Mouse (Mus musculus): ENCODE measurements around the gene Hnf1a. TPM values are rescaled to one million over a fixed set of nuclear protein-coding genes. Genes with fewer than 3 reads are reported as not detected.

Gene Hnf1a
- polyA plus RNA-seq, 1 experiment = 4.0 TPM

- no peak for DNase-seq
- Histone ChIP-seq H3K27ac (ENCODE audit: control insufficient read depth, insufficient read depth, low read length) (no peak overlapping the region), H3K4me1 (replicated peaks; ENCODE audit: control insufficient read depth, insufficient read depth, low read length) (no peaks in the 10 kb centered on the region), H3K27me3 (ENCODE audit: control insufficient read depth, insufficient read depth, low read length) (no peaks in the 10 kb centered on the region), H3K36me3 (ENCODE audit: control insufficient read depth, insufficient read depth, low read length) (peaks cover 10% of the 10 kb centered on the region), H3K4me3 (ENCODE audit: control insufficient read depth, insufficient read depth, low read length) (no peak overlapping the region)
- TF ChIP-seq POLR2A (IDR thresholded peaks at IDR 0.05; ENCODE audit: control insufficient read depth, extremely low read depth, insufficient read depth, low read length, poor library complexity) (no peak), CTCF (IDR thresholded peaks at IDR 0.05; ENCODE audit: borderline replicate concordance, control insufficient read depth, extremely low read depth, insufficient read depth, low read length, poor library complexity) (no peak)
- WGBS = 93% methylated on average over 14 of the region's 14 CpGs
Observed at GRCm38 (mm10) chr5:114953326-114953725, 17.6 kb downstream of the Hnf1a start.

- Histone ChIP-seq H3K27me3 (ENCODE audit: control insufficient read depth, insufficient read depth, low read length) (no peaks in the 10 kb centered on the region), H3K4me1 (replicated peaks; ENCODE audit: control insufficient read depth, insufficient read depth, low read length) (no peaks in the 10 kb centered on the region), H3K4me3 (ENCODE audit: control insufficient read depth, insufficient read depth, low read length) (no peak overlapping the region), H3K27ac (ENCODE audit: control insufficient read depth, insufficient read depth, low read length) (no peak overlapping the region), H3K36me3 (ENCODE audit: control insufficient read depth, insufficient read depth, low read length) (peaks cover 29% of the 10 kb centered on the region)
- TF ChIP-seq POLR2A (IDR thresholded peaks at IDR 0.05; ENCODE audit: control insufficient read depth, extremely low read depth, insufficient read depth, low read length, poor library complexity) = no peak
- 86% methylated on average over 21 of the region's 21 CpGs for WGBS
- no peak for DNase-seq
Observed at GRCm38 (mm10) chr5:114951279-114951880, 19.5 kb downstream of the Hnf1a start.

- no peak overlapping the region for H3K27ac ChIP-seq (ENCODE audit: control insufficient read depth, insufficient read depth, low read length)
- DNase-seq = no peak
- H3K4me3 ChIP-seq (ENCODE audit: control insufficient read depth, insufficient read depth, low read length) = no peak overlapping the region
- 90% methylated on average over 12 of the region's 12 CpGs for WGBS
- TF ChIP-seq POLR2A (IDR thresholded peaks at IDR 0.05; ENCODE audit: control insufficient read depth, extremely low read depth, insufficient read depth, low read length, poor library complexity) (no peak), CTCF (IDR thresholded peaks at IDR 0.05; ENCODE audit: borderline replicate concordance, control insufficient read depth, extremely low read depth, insufficient read depth, low read length, poor library complexity) (no peak)
- no peaks in the 10 kb centered on the region for H3K27me3 ChIP-seq (ENCODE audit: control insufficient read depth, insufficient read depth, low read length)
- H3K36me3 ChIP-seq (ENCODE audit: control insufficient read depth, insufficient read depth, low read length) = peaks cover 36% of the 10 kb centered on the region
- no peaks in the 10 kb centered on the region for H3K4me1 ChIP-seq (replicated peaks; ENCODE audit: control insufficient read depth, insufficient read depth, low read length)
Observed at GRCm38 (mm10) chr5:114950669-114951068, 20.2 kb downstream of the Hnf1a start.

GRCm38 (mm10) chr5:114949812-114950211 is 21.1 kb downstream of the Hnf1a start:
- Histone ChIP-seq H3K27ac (ENCODE audit: control insufficient read depth, insufficient read depth, low read length) (no peak overlapping the region), H3K4me3 (ENCODE audit: control insufficient read depth, insufficient read depth, low read length) (no peak overlapping the region), H3K36me3 (ENCODE audit: control insufficient read depth, insufficient read depth, low read length) (peaks cover 36% of the 10 kb centered on the region), H3K27me3 (ENCODE audit: control insufficient read depth, insufficient read depth, low read length) (no peaks in the 10 kb centered on the region), H3K4me1 (replicated peaks; ENCODE audit: control insufficient read depth, insufficient read depth, low read length) (no peaks in the 10 kb centered on the region)
- TF ChIP-seq CTCF (IDR thresholded peaks at IDR 0.05; ENCODE audit: borderline replicate concordance, control insufficient read depth, extremely low read depth, insufficient read depth, low read length, poor library complexity) (no peak), POLR2A (IDR thresholded peaks at IDR 0.05; ENCODE audit: control insufficient read depth, extremely low read depth, insufficient read depth, low read length, poor library complexity) (no peak)
- WGBS = 96% methylated on average over 9 of the region's 9 CpGs
- no peak for DNase-seq

GRCm38 (mm10) chr5:114949316-114949715 is 21.6 kb downstream of the Hnf1a start:
- TF ChIP-seq CTCF (IDR thresholded peaks at IDR 0.05; ENCODE audit: borderline replicate concordance, control insufficient read depth, extremely low read depth, insufficient read depth, low read length, poor library complexity) (no peak), POLR2A (IDR thresholded peaks at IDR 0.05; ENCODE audit: control insufficient read depth, extremely low read depth, insufficient read depth, low read length, poor library complexity) (no peak)
- DNase-seq = no peak
- Histone ChIP-seq H3K27ac (ENCODE audit: control insufficient read depth, insufficient read depth, low read length) (no peak overlapping the region), H3K36me3 (ENCODE audit: control insufficient read depth, insufficient read depth, low read length) (peaks cover 36% of the 10 kb centered on the region), H3K4me3 (ENCODE audit: control insufficient read depth, insufficient read depth, low read length) (no peak overlapping the region), H3K27me3 (ENCODE audit: control insufficient read depth, insufficient read depth, low read length) (no peaks in the 10 kb centered on the region), H3K4me1 (replicated peaks; ENCODE audit: control insufficient read depth, insufficient read depth, low read length) (no peaks in the 10 kb centered on the region)
- 68% methylated on average over 5 of the region's 5 CpGs for WGBS

GRCm38 (mm10) chr5:114948891-114949290 is 22.0 kb downstream of the Hnf1a start:
- DNase-seq = no peak
- H3K27ac ChIP-seq (ENCODE audit: control insufficient read depth, insufficient read depth, low read length) = no peak overlapping the region
- H3K4me3 ChIP-seq (ENCODE audit: control insufficient read depth, insufficient read depth, low read length) = no peak overlapping the region
- 0 out of 2 replicates have a peak, but pooled peaks cover 2% of the 10 kb centered on the region for H3K4me1 ChIP-seq (replicated peaks; ENCODE audit: control insufficient read depth, insufficient read depth, low read length)
- 83% methylated on average over 6 of the region's 6 CpGs for WGBS
- TF ChIP-seq CTCF (IDR thresholded peaks at IDR 0.05; ENCODE audit: borderline replicate concordance, control insufficient read depth, extremely low read depth, insufficient read depth, low read length, poor library complexity) (no peak), POLR2A (IDR thresholded peaks at IDR 0.05; ENCODE audit: control insufficient read depth, extremely low read depth, insufficient read depth, low read length, poor library complexity) (no peak)
- H3K27me3 ChIP-seq (ENCODE audit: control insufficient read depth, insufficient read depth, low read length) = no peaks in the 10 kb centered on the region
- H3K36me3 ChIP-seq (ENCODE audit: control insufficient read depth, insufficient read depth, low read length) = peaks cover 36% of the 10 kb centered on the region

- DNase-seq = no peak
- Histone ChIP-seq H3K27me3 (ENCODE audit: control insufficient read depth, insufficient read depth, low read length) (no peaks in the 10 kb centered on the region), H3K4me1 (replicated peaks; ENCODE audit: control insufficient read depth, insufficient read depth, low read length) (0 out of 2 replicates have a peak, but pooled peaks cover 2% of the 10 kb centered on the region), H3K36me3 (ENCODE audit: control insufficient read depth, insufficient read depth, low read length) (peaks cover 36% of the 10 kb centered on the region), H3K4me3 (ENCODE audit: control insufficient read depth, insufficient read depth, low read length) (no peak overlapping the region), H3K27ac (ENCODE audit: control insufficient read depth, insufficient read depth, low read length) (no peak overlapping the region)
- 97% methylated on average over 10 of the region's 10 CpGs for WGBS
- TF ChIP-seq POLR2A (IDR thresholded peaks at IDR 0.05; ENCODE audit: control insufficient read depth, extremely low read depth, insufficient read depth, low read length, poor library complexity) = no peak
- TF ChIP-seq CTCF (IDR thresholded peaks at IDR 0.05; ENCODE audit: borderline replicate concordance, control insufficient read depth, extremely low read depth, insufficient read depth, low read length, poor library complexity) = no peak
Observed at GRCm38 (mm10) chr5:114945072-114945471, 25.8 kb downstream of the Hnf1a start.
